Mouse (Mus musculus) heart, embryonic 16.5 days (tissue): ENCODE measurements at regions not wholly inside any gene's neighbourhood (a gene's known extent, or its start where the extent isn't known, plus 50 kb on each side); places are given as distances from the start of the nearest gene placed in this dataset.

Experiments
- ATAC-seq: fragments of 200-750 bp; cut with Nextera tagmentation; replicated peaks from 2 replicates; pipeline ENCODE4 v1.8.0; 2017; ENCODE audit warnings: moderate number of reproducible peaks; ENCODE audit not compliant: insufficient read depth, low FRiP score; ENCODE audit errors: extremely low read depth
- H3K27ac ChIP-seq: fragments of 300-500 bp; sonication (generic); 2 replicates; pipeline ENCODE4 v1.5.1; 2014; ENCODE audit warnings: mild to moderate bottlenecking, low read length, control low read depth, moderate library complexity
- H3K27me3 ChIP-seq: fragments of 300-500 bp; sonication (generic); 2 replicates; pipeline ENCODE4 v1.6.1; 2014; ENCODE audit warnings: low read length, mixed read lengths; ENCODE audit not compliant: control insufficient read depth, insufficient read depth
- H3K36me3 ChIP-seq: fragments of 300-500 bp; sonication (generic); 2 replicates; pipeline ENCODE4 v1.6.1; 2014; ENCODE audit not compliant: control insufficient read depth, insufficient read depth
- H3K4me1 ChIP-seq: fragments of 300-500 bp; sonication (generic); 2 replicates; pipeline ENCODE4 v1.6.1; 2014; ENCODE audit warnings: low read length, mixed read lengths; ENCODE audit not compliant: control insufficient read depth, insufficient read depth
- H3K4me2 ChIP-seq: fragments of 300-500 bp; sonication (generic); 2 replicates; pipeline ENCODE4 v1.6.1; 2014; ENCODE audit warnings: low read depth, mild to moderate bottlenecking, control low read depth, low read length
- H3K4me3 ChIP-seq: fragments of 300-500 bp; sonication (generic); 2 replicates; pipeline ENCODE4 v1.5.1; 2014; ENCODE audit warnings: mild to moderate bottlenecking, control low read depth, low read length
- H3K9ac ChIP-seq: fragments of 300-500 bp; sonication (generic); 2 replicates; pipeline ENCODE4 v1.6.1; 2014; ENCODE audit warnings: low read length, control low read depth
- H3K9me3 ChIP-seq: fragments of 300-500 bp; sonication (generic); replicated peaks from 2 replicates; pipeline ENCODE4 v1.6.1; 2016; ENCODE audit warnings: low read length; ENCODE audit not compliant: control insufficient read depth
- WGBS: fragments of 180-500 bp; shearing (Covaris S2); extraction: QIAGEN DNeasy Blood & Tissue Kit; methylation state at CpG from one replicate; pipeline ENCODE4 v1.1.7; 2014; 5-methylcytosine and 5-hydroxymethylcytosine counted together

- Histone ChIP-seq H3K27ac (no peak overlapping the region), H3K36me3 (no peaks in the 10 kb centered on the region), H3K4me3 (no peak overlapping the region), H3K9ac (no peak overlapping the region), H3K9me3 (no peaks in the 10 kb centered on the region), H3K4me1 (no peaks in the 10 kb centered on the region), H3K27me3 (no peaks in the 10 kb centered on the region), H3K4me2 (no peak overlapping the region)
- 21% methylated on average over 7 of the region's 7 CpGs for WGBS
- no peak for ATAC-seq
These were observed 137.4 kb downstream of the Foxb1 start for GRCm38 (mm10) chr9:69623312-69623711.

- no peak overlapping the region for H3K4me2 ChIP-seq
- 66% methylated on average over 3 of the region's 3 CpGs for WGBS
- no peaks in the 10 kb centered on the region for H3K4me1 ChIP-seq
- ATAC-seq: no peak
- H3K9me3 ChIP-seq: no peaks in the 10 kb centered on the region
- H3K27ac ChIP-seq: no peak overlapping the region
- no peak overlapping the region for H3K9ac ChIP-seq
- H3K36me3 ChIP-seq: no peaks in the 10 kb centered on the region
- no peaks in the 10 kb centered on the region for H3K27me3 ChIP-seq
- no peak overlapping the region for H3K4me3 ChIP-seq
These were observed 139.7 kb downstream of the Foxb1 start for GRCm38 (mm10) chr9:69621006-69621405.

GRCm38 (mm10) chr9:69617328-69617727, 143.4 kb downstream of the Foxb1 start:
- no peaks in the 10 kb centered on the region for H3K27me3 ChIP-seq
- no peak overlapping the region for H3K4me2 ChIP-seq
- no peaks in the 10 kb centered on the region for H3K36me3 ChIP-seq
- H3K9me3 ChIP-seq: no peaks in the 10 kb centered on the region
- no peak for ATAC-seq
- H3K4me1 ChIP-seq: no peaks in the 10 kb centered on the region
- H3K4me3 ChIP-seq: no peak overlapping the region
- H3K27ac ChIP-seq: no peak overlapping the region
- WGBS: 69% methylated on average over 2 of the region's 2 CpGs
- H3K9ac ChIP-seq: no peak overlapping the region

- Histone ChIP-seq H3K9ac (no peak overlapping the region), H3K4me1 (no peaks in the 10 kb centered on the region), H3K27me3 (no peaks in the 10 kb centered on the region), H3K9me3 (peaks cover 2% of the 10 kb centered on the region), H3K4me2 (no peak overlapping the region), H3K4me3 (no peak overlapping the region), H3K36me3 (no peaks in the 10 kb centered on the region), H3K27ac (no peak overlapping the region)
- WGBS: 67% methylated on average over 8 of the region's 8 CpGs
- no peak for ATAC-seq
These were observed 144.1 kb downstream of the Anxa2 start for GRCm38 (mm10) chr9:69597472-69597871.

- peaks cover 2% of the 10 kb centered on the region for H3K9me3 ChIP-seq
- no peaks in the 10 kb centered on the region for H3K27me3 ChIP-seq
- H3K4me1 ChIP-seq: no peaks in the 10 kb centered on the region
- no peaks in the 10 kb centered on the region for H3K36me3 ChIP-seq
- 78% methylated on average over 15 of the region's 15 CpGs for WGBS
- H3K27ac ChIP-seq: no peak overlapping the region
- no peak overlapping the region for H3K4me3 ChIP-seq
- H3K9ac ChIP-seq: no peak overlapping the region
- H3K4me2 ChIP-seq: no peak overlapping the region
- ATAC-seq: no peak
These were observed 139.1 kb downstream of the Anxa2 start for GRCm38 (mm10) chr9:69592329-69593062.

- no peaks in the 10 kb centered on the region for H3K27me3 ChIP-seq
- no peak overlapping the region for H3K4me3 ChIP-seq
- peaks cover 2% of the 10 kb centered on the region for H3K9me3 ChIP-seq
- 78% methylated on average over 4 of the region's 4 CpGs for WGBS
- ATAC-seq: no peak
- H3K27ac ChIP-seq: no peak overlapping the region
- H3K36me3 ChIP-seq: no peaks in the 10 kb centered on the region
- H3K4me2 ChIP-seq: no peak overlapping the region
- H3K9ac ChIP-seq: no peak overlapping the region
- no peaks in the 10 kb centered on the region for H3K4me1 ChIP-seq
These were observed 135.4 kb downstream of the Anxa2 start for GRCm38 (mm10) chr9:69588846-69589245.

GRCm38 (mm10) chr9:69587096-69587495, 133.7 kb downstream of the Anxa2 start:
- no peak overlapping the region for H3K27ac ChIP-seq
- no peaks in the 10 kb centered on the region for H3K27me3 ChIP-seq
- no peaks in the 10 kb centered on the region for H3K36me3 ChIP-seq
- ATAC-seq: no peak
- H3K9me3 ChIP-seq: no peaks in the 10 kb centered on the region
- H3K9ac ChIP-seq: no peak overlapping the region
- no peak overlapping the region for H3K4me2 ChIP-seq
- no peak overlapping the region for H3K4me3 ChIP-seq
- H3K4me1 ChIP-seq: 0 out of 2 replicates have a peak, but pooled peaks cover 2% of the 10 kb centered on the region
- 76% methylated on average over 3 of the region's 3 CpGs for WGBS

- H3K9ac ChIP-seq: no peak overlapping the region
- H3K27me3 ChIP-seq: no peaks in the 10 kb centered on the region
- H3K27ac ChIP-seq: no peak overlapping the region
- no peak overlapping the region for H3K4me3 ChIP-seq
- no peak overlapping the region for H3K4me2 ChIP-seq
- no peaks in the 10 kb centered on the region for H3K36me3 ChIP-seq
- H3K4me1 ChIP-seq: 0 out of 2 replicates have a peak, but pooled peaks cover 2% of the 10 kb centered on the region
- ATAC-seq: no peak
- H3K9me3 ChIP-seq: no peaks in the 10 kb centered on the region
These were observed 127.8 kb downstream of the Anxa2 start for GRCm38 (mm10) chr9:69581236-69581635.

GRCm38 (mm10) chr9:69577661-69578405, 124.4 kb downstream of the Anxa2 start:
- Histone ChIP-seq H3K4me3 (no peak overlapping the region), H3K27ac (no peak overlapping the region), H3K36me3 (no peaks in the 10 kb centered on the region), H3K9ac (no peak overlapping the region), H3K4me2 (no peak overlapping the region), H3K4me1 (0 out of 2 replicates have a peak, but pooled peaks cover 2% of the 10 kb centered on the region), H3K27me3 (no peaks in the 10 kb centered on the region), H3K9me3 (no peaks in the 10 kb centered on the region)
- ATAC-seq: no peak
- WGBS: 90% methylated on average over 10 of the region's 10 CpGs
